Mouse (Mus musculus): Measurements from ENCODE around the gene Prkce. TPM values are rescaled to one million over a fixed set of nuclear protein-coding genes. Genes with fewer than 3 reads are reported as not detected.

Gene Prkce
- polyA plus RNA-seq, 1 experiment from 2014 or later = 6.3 TPM

GRCm38 (mm10) chr17:86697751-86698150 is 530.2 kb downstream of the Prkce start:
- Histone ChIP-seq H3K36me3 (no peaks in the 10 kb centered on the region), H3K27ac (no peak overlapping the region), H3K4me3 (replicated peaks) (no peak overlapping the region), H3K9me3 (no peaks in the 10 kb centered on the region), H3K27me3 (replicated peaks) (no peaks in the 10 kb centered on the region), H3K4me2 (no peak overlapping the region), H3K4me1 (no peaks in the 10 kb centered on the region), H3K9ac (no peak overlapping the region)
- 82% methylated on average over 2 of the region's 2 CpGs for WGBS
- no peak for ATAC-seq (ENCODE audit: insufficient read depth, low FRiP score, low read depth)

- Histone ChIP-seq H3K9me3 (no peaks in the 10 kb centered on the region), H3K36me3 (no peaks in the 10 kb centered on the region), H3K27ac (no peak overlapping the region), H3K4me1 (no peaks in the 10 kb centered on the region), H3K4me2 (no peak overlapping the region), H3K4me3 (replicated peaks) (no peak overlapping the region), H3K9ac (no peak overlapping the region), H3K27me3 (replicated peaks) (no peaks in the 10 kb centered on the region)
- WGBS = 70% methylated on average over 4 of the region's 4 CpGs
- no peak for ATAC-seq (ENCODE audit: insufficient read depth, low FRiP score, low read depth)
Observed at GRCm38 (mm10) chr17:86703336-86703735, 535.8 kb downstream of the Prkce start.

DNA sequence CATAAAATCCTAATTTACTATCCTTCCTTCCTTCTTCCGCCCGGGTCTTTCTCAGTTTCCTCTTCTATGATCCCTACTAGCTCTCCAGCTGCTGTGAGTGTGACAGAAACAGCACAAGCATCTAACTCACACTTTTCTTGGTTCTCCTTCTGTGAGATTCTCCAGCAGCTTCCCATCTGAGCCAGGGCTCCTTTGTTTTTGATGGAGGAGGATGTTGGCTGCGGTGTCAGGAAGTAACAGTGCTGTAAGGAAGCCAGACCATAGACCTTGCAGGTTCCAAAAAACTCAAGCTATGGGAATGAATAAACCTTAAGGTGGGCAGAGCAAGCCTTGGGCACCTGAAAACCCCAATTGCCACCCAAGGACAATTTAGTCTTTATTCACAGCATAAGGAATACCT is 537.7 kb downstream of the Prkce start:
- Histone ChIP-seq H3K27me3 (replicated peaks) (no peaks in the 10 kb centered on the region), H3K27ac (no peak overlapping the region), H3K36me3 (no peaks in the 10 kb centered on the region), H3K4me1 (no peaks in the 10 kb centered on the region), H3K4me3 (replicated peaks) (no peak overlapping the region), H3K9me3 (no peaks in the 10 kb centered on the region), H3K9ac (no peak overlapping the region), H3K4me2 (no peak overlapping the region)
- 74% methylated on average over 3 of the region's 3 CpGs for WGBS
- ATAC-seq (ENCODE audit: insufficient read depth, low FRiP score, low read depth) = no peak

DNA sequence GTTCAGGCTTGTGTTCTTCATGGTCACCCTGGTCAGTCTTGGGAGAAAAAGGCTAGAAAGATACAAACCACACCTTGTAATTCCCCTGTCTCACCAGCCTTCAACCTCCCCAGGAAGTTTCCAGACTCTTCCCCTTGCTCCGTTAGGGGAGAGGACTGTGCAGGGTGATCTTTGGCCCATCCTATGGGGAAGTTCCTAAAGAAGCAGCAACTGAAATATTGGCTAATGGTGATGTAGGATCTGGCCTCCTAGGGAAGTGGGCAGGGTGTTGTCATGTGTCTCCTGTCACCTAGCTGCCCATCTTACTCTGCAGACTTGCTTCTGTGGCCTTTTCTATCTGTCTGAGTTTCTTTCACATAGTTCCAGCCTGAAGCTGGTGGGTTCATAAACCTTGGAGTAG is 538.9 kb downstream of the Prkce start:
- H3K9ac ChIP-seq = no peak overlapping the region
- H3K36me3 ChIP-seq = no peaks in the 10 kb centered on the region
- no peak overlapping the region for H3K4me3 ChIP-seq (replicated peaks)
- H3K4me2 ChIP-seq = no peak overlapping the region
- H3K27me3 ChIP-seq (replicated peaks) = no peaks in the 10 kb centered on the region
- no peaks in the 10 kb centered on the region for H3K9me3 ChIP-seq
- ATAC-seq (ENCODE audit: insufficient read depth, low FRiP score, low read depth) = no peak
- H3K27ac ChIP-seq = no peak overlapping the region
- no peaks in the 10 kb centered on the region for H3K4me1 ChIP-seq
- 43% methylated on average over 1 of the region's 1 CpGs for WGBS

Other genes starting within 250 kb of the Prkce start
- 13.2 and 13.3 TPM in 2 replicates for gene Srbd1, start 22.6 kb upstream of the Prkce start, polyA plus RNA-seq (2015; fragmentation: Nextera tagmentation; extraction: Ambion mirVana)

Data from stomach, embryonic 15.5 days (tissue).